Mouse (Mus musculus) bone marrow macrophage, adult 2 months (primary cell): ENCODE measurements around the gene Cpt1b.

ENCODE experiments used
- CTCF ChIP-seq: IDR thresholded peaks from 2 replicates; pipeline ENCODE4 v1.5.1; 2012; ENCODE audit warnings: low read depth, mild to moderate bottlenecking, low read length, moderate library complexity
- POLR2A ChIP-seq: IDR thresholded peaks from 2 replicates; pipeline ENCODE4 v1.6.1; 2012; ENCODE audit warnings: mild to moderate bottlenecking, low read depth, low read length, borderline replicate concordance

DNA sequence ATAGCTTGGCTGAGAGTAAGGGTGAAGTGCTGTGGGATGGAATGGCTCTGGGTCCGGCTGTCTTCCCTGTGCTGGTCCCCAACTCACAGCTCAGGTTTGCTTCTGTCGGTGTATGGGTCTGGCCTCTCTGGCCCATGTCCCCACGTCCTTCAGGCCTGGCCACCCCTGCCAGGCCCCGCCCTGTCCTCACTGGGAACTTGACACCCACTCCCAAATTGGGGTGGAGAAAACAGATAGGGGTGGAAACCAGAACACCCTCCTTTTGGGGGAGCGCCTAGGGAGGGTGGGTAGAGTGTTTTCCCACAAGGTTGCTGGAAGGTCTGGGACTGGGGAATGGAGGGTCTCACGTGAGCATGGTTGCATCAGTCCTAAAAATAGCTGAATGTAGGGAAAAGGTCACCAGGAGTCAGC lies at the start of gene Cpt1b:
- TF ChIP-seq CTCF (no peak), POLR2A (no peak)
